Mouse (Mus musculus) lung, embryonic 16.5 days (tissue): ENCODE measurements around the gene Crebl2. TPM values are rescaled to one million over a fixed set of nuclear protein-coding genes. Genes with fewer than 3 reads are reported as not detected.

Experiments
- ATAC-seq: fragments of 200-750 bp; cut with Nextera tagmentation; 2 replicates; pipeline ENCODE4 v1.8.0; 2017; ENCODE audit warnings: low read depth, mild to moderate bottlenecking, moderate library complexity
- H3K27ac ChIP-seq: fragments of 300-500 bp; sonication (generic); 2 replicates; pipeline ENCODE4 v1.5.1; 2014; ENCODE audit warnings: mild to moderate bottlenecking, control low read depth, low read length
- H3K27me3 ChIP-seq: fragments of 300-500 bp; sonication (generic); 2 replicates; pipeline ENCODE4 v1.6.1; 2014; ENCODE audit warnings: low read depth, low read length, mixed read lengths; ENCODE audit not compliant: control insufficient read depth, insufficient read depth
- H3K36me3 ChIP-seq: fragments of 300-500 bp; sonication (generic); 2 replicates; pipeline ENCODE4 v1.6.1; 2014; ENCODE audit warnings: low read length; ENCODE audit not compliant: control insufficient read depth, insufficient read depth
- H3K4me1 ChIP-seq: fragments of 300-500 bp; sonication (generic); replicated peaks from 2 replicates; pipeline ENCODE4 v1.6.1; 2014; ENCODE audit warnings: low read length, mixed read lengths; ENCODE audit not compliant: control insufficient read depth, insufficient read depth
- H3K4me2 ChIP-seq: fragments of 300-500 bp; sonication (generic); 2 replicates; pipeline ENCODE4 v1.6.1; 2014; ENCODE audit warnings: low read depth, low read length, control low read depth
- H3K4me3 ChIP-seq: fragments of 300-500 bp; sonication (generic); 2 replicates; pipeline ENCODE4 v1.5.1; 2014; ENCODE audit warnings: mild to moderate bottlenecking, low read length, control low read depth
- H3K9ac ChIP-seq: fragments of 300-500 bp; sonication (generic); 2 replicates; pipeline ENCODE4 v1.6.1; 2014; ENCODE audit warnings: low read length, control low read depth
- H3K9me3 ChIP-seq: fragments of 300-500 bp; sonication (generic); 2 replicates; pipeline ENCODE4 v1.6.1; 2016; ENCODE audit warnings: low read length; ENCODE audit not compliant: control insufficient read depth
- WGBS: fragments of 180-500 bp; shearing (Covaris S2); extraction: QIAGEN DNeasy Blood & Tissue Kit; methylation state at CpG from one replicate; pipeline ENCODE4 v1.1.7; 2014; 5-methylcytosine and 5-hydroxymethylcytosine counted together
- polyA plus RNA-seq: library from polyadenylated mRNA; unstranded; fragments of >200 nt; fragmentation: Nextera tagmentation; extraction: Ambion mirVana; gene quantifications from 2 replicates; pipeline ENCODE4 v1.2.1, GENCODE M21; 2015

Crebl2 gene
- polyA plus RNA-seq, 1 experiment from 2014 or later: 3.0 TPM

GRCm38 (mm10) chr6:134817051-134817928 lies 12.7 kb upstream of the Crebl2 start:
- Histone ChIP-seq H3K4me2 (no peak overlapping the region), H3K36me3 (no peaks in the 10 kb centered on the region), H3K4me3 (no peak overlapping the region), H3K4me1 (no peaks in the 10 kb centered on the region), H3K27me3 (no peaks in the 10 kb centered on the region), H3K9me3 (no peaks in the 10 kb centered on the region), H3K27ac (no peak overlapping the region), H3K9ac (no peak overlapping the region)
- 36% methylated on average over 12 of the region's 12 CpGs for WGBS
- ATAC-seq: no peak

GRCm38 (mm10) chr6:134819741-134820140 lies 10.2 kb upstream of the Crebl2 start:
- H3K9ac ChIP-seq: no peak overlapping the region
- H3K36me3 ChIP-seq: no peaks in the 10 kb centered on the region
- no peaks in the 10 kb centered on the region for H3K9me3 ChIP-seq
- no peak overlapping the region for H3K4me3 ChIP-seq
- no peaks in the 10 kb centered on the region for H3K4me1 ChIP-seq
- H3K27me3 ChIP-seq: no peaks in the 10 kb centered on the region
- 18% methylated on average over 5 of the region's 5 CpGs for WGBS
- H3K27ac ChIP-seq: no peak overlapping the region
- no peak for ATAC-seq
- no peak overlapping the region for H3K4me2 ChIP-seq

- H3K27me3 ChIP-seq: no peaks in the 10 kb centered on the region
- no peak overlapping the region for H3K27ac ChIP-seq
- peak; percentile 34; the same call in 1 of the 2 replicates for ATAC-seq
- no peak overlapping the region for H3K9ac ChIP-seq
- no peak overlapping the region for H3K4me2 ChIP-seq
- WGBS: 27% methylated on average over 6 of the region's 6 CpGs
- H3K4me1 ChIP-seq: no peaks in the 10 kb centered on the region
- no peaks in the 10 kb centered on the region for H3K36me3 ChIP-seq
- H3K9me3 ChIP-seq: no peaks in the 10 kb centered on the region
- H3K4me3 ChIP-seq: no peak overlapping the region
Observed at GRCm38 (mm10) chr6:134820411-134820810, 9.5 kb upstream of the Crebl2 start.

- Histone ChIP-seq H3K27me3 (no peaks in the 10 kb centered on the region), H3K9me3 (no peaks in the 10 kb centered on the region), H3K4me1 (no peaks in the 10 kb centered on the region), H3K27ac (no peak overlapping the region), H3K4me3 (no peak overlapping the region), H3K4me2 (no peak overlapping the region), H3K36me3 (no peaks in the 10 kb centered on the region), H3K9ac (no peak overlapping the region)
- no peak for ATAC-seq
- 67% methylated on average over 10 of the region's 10 CpGs for whole genome bisulfite sequencing
Observed at GRCm38 (mm10) chr6:134822844-134823243, 7.1 kb upstream of the Crebl2 start.

GRCm38 (mm10) chr6:134830776-134831175 lies 822 bp downstream of the Crebl2 start:
- Histone ChIP-seq H3K36me3 (no peaks in the 10 kb centered on the region), H3K9ac (peak overlapping the region; percentile 75), H3K9me3 (no peaks in the 10 kb centered on the region), H3K4me1 (peaks cover 10% of the 10 kb centered on the region), H3K4me3 (peak overlapping the region; percentile 72), H3K27me3 (no peaks in the 10 kb centered on the region), H3K27ac (peak overlapping the region; percentile 93), H3K4me2 (peak overlapping the region; percentile 89)
- ATAC-seq: no peak
- 1% methylated on average over 10 of the region's 10 CpGs for WGBS

- Histone ChIP-seq H3K4me1 (peaks cover 2% of the 10 kb centered on the region; the same call in 1 of the 2 replicates), H3K27me3 (no peaks in the 10 kb centered on the region), H3K9ac (no peak overlapping the region), H3K27ac (no peak overlapping the region), H3K36me3 (no peaks in the 10 kb centered on the region), H3K9me3 (no peaks in the 10 kb centered on the region), H3K4me3 (no peak overlapping the region), H3K4me2 (no peak overlapping the region)
- ATAC-seq: no peak
- 80% methylated on average over 9 of the region's 9 CpGs for WGBS
Observed at GRCm38 (mm10) chr6:134834585-134835251, 4.8 kb downstream of the Crebl2 start.

- no peak overlapping the region for H3K4me3 ChIP-seq
- H3K27me3 ChIP-seq: no peaks in the 10 kb centered on the region
- H3K9ac ChIP-seq: no peak overlapping the region
- 83% methylated on average over 4 of the region's 4 CpGs for WGBS
- H3K4me1 ChIP-seq: no peaks in the 10 kb centered on the region
- H3K36me3 ChIP-seq: no peaks in the 10 kb centered on the region
- no peak overlapping the region for H3K27ac ChIP-seq
- no peak overlapping the region for H3K4me2 ChIP-seq
- no peaks in the 10 kb centered on the region for H3K9me3 ChIP-seq
- no peak for ATAC-seq
Observed at GRCm38 (mm10) chr6:134838111-134838510, 8.2 kb downstream of the Crebl2 start.

- no peak overlapping the region for H3K4me3 ChIP-seq
- H3K27me3 ChIP-seq: no peaks in the 10 kb centered on the region
- 79% methylated on average over 2 of the region's 2 CpGs for WGBS
Observed at GRCm38 (mm10) chr6:134840346-134840745, 10.4 kb downstream of the Crebl2 start.

GRCm38 (mm10) chr6:134845726-134846125 lies 15.8 kb downstream of the Crebl2 start:
- Histone ChIP-seq H3K4me1 (no peaks in the 10 kb centered on the region), H3K4me2 (no peak overlapping the region), H3K36me3 (no peaks in the 10 kb centered on the region), H3K9ac (no peak overlapping the region), H3K27me3 (no peaks in the 10 kb centered on the region), H3K9me3 (no peaks in the 10 kb centered on the region), H3K4me3 (no peak overlapping the region), H3K27ac (no peak overlapping the region)
- 65% methylated on average over 4 of the region's 4 CpGs for WGBS
- no peak for ATAC-seq

More at GRCm38 (mm10) chr6:134840346-134840745, 10.4 kb downstream of the Crebl2 start:
- H3K9me3 ChIP-seq: no peaks in the 10 kb centered on the region
- H3K36me3 ChIP-seq: no peaks in the 10 kb centered on the region
- ATAC-seq: no peak
- no peaks in the 10 kb centered on the region for H3K4me1 ChIP-seq
- no peak overlapping the region for H3K4me2 ChIP-seq
- no peak overlapping the region for H3K27ac ChIP-seq
- no peak overlapping the region for H3K9ac ChIP-seq
